Mouse (Mus musculus): ENCODE results near the gene Phyhd1.
A peak's percentile ranks its signal among the peaks of the same experiment; 100 is the strongest.

GRCm38 (mm10) chr2:30237199-30237880 lies 28.7 kb upstream of the Phyhd1 start, which contains the start of gene Lrrc8a:
- TF ChIP-seq CTCF (IDR thresholded peaks at IDR 0.05; ENCODE audit: low read depth, low read length) (no peak), POLR2A (IDR thresholded peaks at IDR 0.05; ENCODE audit: insufficient read depth, low read length) (no peak), EP300 (IDR thresholded peaks at IDR 0.05; ENCODE audit: insufficient read depth, low read depth, low read length) (peak; percentile 46; the same call in 1 of the 2 replicates)

All from ES-Bruce4 (cell line).